Mouse (Mus musculus): ENCODE data around the gene Ms4a6b.
"Not testable (repeated sequence)": the region's sequence is repeated elsewhere in the genome, so short reads cannot be mapped to it uniquely, and the experiment has no call there.

DNA sequence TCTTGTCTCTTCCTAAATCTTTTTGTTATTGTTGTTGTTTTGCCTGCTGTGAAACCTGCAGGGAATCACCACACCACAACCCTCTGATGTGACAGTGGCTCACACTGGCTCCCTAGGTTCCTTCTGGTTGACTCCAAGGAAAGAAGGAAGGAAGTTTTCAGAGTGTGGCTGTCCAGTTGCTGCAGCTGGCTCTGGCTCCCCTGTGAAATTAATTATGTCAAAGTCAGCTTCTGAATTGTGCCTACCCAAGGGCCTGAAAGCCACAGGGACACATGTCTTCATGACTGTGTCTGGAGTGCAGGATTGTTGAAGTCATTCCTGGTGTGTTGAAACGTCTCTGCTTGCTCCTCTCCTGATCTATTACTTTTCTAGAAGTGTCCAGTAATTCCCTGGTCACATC is 48.0 kb upstream of the Ms4a6b start:
- TF ChIP-seq CTCF (IDR thresholded peaks at IDR 0.05; ENCODE audit: control insufficient read depth, insufficient read depth, insufficient replicate concordance, low read depth, low read length); POLR2A (IDR thresholded peaks at IDR 0.05; ENCODE audit: control insufficient read depth, low read depth, low read length): not testable (repeated sequence)

All from testis, adult 2 months (tissue).